Mouse (Mus musculus) gastrocnemius, postnatal 14 days (tissue): Measurements from ENCODE around the gene Mmp2. TPM values are rescaled to one million over a fixed set of nuclear protein-coding genes. Genes with fewer than 3 reads are reported as not detected.
A peak's percentile ranks its signal among the peaks of the same experiment; 100 is the strongest.

Experiments used
- DNase-seq: peaks from one replicate; pipeline ENCODE4 v3.0.0; 2021; ENCODE audit warnings: mixed read lengths
- intact Hi-C: fragments of 180-260 bp; cut with DNase I; formaldehyde crosslinking; loops from one replicate; pipeline ENCODE4 v1.15.1; 2025; ENCODE audit warnings: low total_unique reads
- total RNA-seq, 2 experiments: library from RNA; stranded (reverse); gene quantifications; 2 replicates each; pipeline ENCODE4 v1.2.3; 2021

Gene Mmp2
- total RNA-seq, 2 experiments from 2014 or later = 127 to 151 TPM

- intact Hi-C loops = no loop called here
- peak; percentile 57 for DNase-seq
Measured at GRCm38 (mm10) chr8:92834786-92835500, 7.9 kb downstream of the Mmp2 start.

DNA sequence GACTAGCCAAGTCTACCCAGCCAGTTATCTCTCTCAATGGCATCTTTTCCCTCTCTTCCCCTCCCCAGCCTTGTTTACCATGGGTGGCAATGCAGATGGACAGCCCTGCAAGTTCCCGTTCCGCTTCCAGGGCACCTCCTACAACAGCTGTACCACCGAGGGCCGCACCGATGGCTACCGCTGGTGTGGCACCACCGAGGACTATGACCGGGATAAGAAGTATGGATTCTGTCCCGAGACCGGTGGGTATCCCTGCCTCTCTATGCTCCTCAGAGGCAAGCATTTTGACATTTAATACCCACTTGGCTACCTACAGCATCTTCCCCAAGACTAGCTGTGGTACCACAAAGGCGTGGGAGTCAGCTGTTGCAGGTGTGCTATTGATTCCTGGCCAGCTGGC is 8.8 kb downstream of the Mmp2 start:
- intact Hi-C loops = no loop called here
- no peak for DNase-seq

DNA sequence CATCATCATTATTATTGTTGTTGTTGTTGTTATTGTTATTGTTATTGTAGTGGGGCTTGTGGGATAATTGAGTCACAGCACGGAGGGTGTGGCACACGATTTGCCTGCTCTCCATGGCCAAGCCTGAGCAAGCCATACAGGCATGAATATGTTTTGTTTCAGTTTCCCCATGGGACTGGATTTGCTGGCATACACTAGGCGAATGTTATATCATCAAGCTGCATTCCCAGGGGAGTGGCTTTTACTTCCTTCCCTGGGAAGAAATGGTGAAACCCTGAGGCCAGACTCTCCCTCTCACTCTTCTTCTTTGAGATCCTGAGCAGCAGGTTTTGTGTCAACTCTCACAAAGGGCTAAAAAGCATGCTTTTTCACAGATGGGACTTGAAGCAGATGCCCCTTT is 11.5 kb downstream of the Mmp2 start:
- intact Hi-C loops = no loop called here
- no peak for DNase-seq

- no peak for DNase-seq
- intact Hi-C loops = no loop called here
Measured at GRCm38 (mm10) chr8:92839161-92839560, 12.1 kb downstream of the Mmp2 start.

DNA sequence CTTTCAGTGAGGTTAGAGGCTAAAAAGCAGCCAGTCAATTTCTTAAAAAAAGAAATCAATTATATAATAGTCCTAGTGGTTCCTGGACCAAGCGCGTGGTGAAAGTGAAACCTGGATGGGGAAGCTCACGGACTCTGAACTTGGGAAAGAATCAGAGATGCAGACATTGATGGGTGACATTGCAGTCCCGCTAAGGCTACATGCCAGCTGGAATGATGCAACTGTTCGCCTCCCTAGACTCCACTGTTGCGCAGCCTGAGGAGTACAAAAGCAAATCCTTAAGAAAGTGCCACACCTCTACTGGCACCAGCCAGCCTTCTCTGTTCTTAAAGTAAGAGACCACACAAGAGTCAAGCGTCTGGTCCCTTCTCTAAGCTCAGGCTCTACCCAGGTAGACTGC is 12.8 kb downstream of the Mmp2 start:
- no peak for DNase-seq
- intact Hi-C loops = no loop called here

DNA sequence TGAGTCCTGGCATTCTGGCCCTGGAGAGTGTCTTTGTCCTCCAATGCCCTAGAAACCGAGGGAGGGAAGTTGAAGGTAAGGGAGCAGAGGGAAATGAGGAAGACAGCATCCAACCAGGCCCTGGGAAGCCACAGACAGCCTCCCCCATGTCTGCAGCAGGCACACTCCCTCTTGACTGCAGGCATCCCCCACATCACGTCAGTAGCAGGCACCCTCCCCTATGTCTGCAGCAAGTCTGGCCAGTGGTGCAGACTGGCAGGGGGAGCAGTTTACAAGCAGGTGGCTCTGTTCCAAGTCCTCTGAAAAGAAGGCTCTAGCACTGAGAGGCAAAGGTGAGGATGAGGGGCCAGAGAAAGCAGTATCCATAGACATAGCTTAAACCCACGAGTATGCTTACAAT is 19.6 kb downstream of the Mmp2 start:
- intact Hi-C loops = no loop called here

DNA sequence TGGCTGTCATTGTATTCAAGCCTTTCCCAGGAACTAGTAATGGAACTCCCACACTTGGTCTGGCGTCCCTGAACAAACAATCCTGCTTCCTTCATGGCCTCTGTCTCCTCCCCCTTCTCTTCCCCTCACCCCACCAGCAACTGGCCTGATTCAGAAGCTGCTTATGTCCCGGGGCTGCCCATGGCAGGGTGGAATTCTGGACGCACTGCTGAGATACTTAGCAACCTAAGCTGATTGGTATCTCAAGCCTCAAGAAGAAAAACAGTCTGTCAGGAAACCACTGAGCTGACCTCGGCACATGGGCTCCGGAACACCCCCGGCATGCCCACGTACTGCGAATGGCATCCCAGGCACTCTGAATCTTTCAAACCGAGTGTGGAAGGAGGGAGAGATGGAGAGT is 20.2 kb downstream of the Mmp2 start:
- DNase-seq = no peak
- intact Hi-C loops = no loop called here

More for the DNA sequence above, 19.6 kb downstream of the Mmp2 start:
- DNase-seq = no peak

- intact Hi-C loops = no loop called here
- DNase-seq = no peak
Measured at GRCm38 (mm10) chr8:92849261-92849660, 22.2 kb downstream of the Mmp2 start.

DNA sequence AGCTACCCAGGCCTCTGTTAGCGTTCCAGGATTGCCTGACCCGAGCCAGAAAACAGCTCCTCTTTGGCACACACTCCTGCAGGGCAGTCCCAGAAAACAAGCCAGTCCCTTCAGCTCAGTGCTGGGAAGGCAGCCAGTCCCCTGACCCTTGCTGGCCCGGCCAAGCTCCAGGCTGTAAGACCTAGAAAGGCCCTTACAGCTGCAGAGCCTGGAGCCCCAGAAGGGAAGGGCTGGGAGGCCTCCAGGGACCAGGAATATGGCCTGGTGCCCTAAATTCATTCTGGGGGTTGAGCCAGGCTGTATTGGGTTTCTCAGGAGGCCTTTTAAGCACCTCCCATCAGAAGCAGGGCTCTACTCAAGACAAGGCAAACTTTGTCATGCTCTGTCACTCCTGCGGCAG is 23.1 kb downstream of the Mmp2 start:
- peak; percentile 96 for DNase-seq
- intact Hi-C loops = no loop called here

DNA sequence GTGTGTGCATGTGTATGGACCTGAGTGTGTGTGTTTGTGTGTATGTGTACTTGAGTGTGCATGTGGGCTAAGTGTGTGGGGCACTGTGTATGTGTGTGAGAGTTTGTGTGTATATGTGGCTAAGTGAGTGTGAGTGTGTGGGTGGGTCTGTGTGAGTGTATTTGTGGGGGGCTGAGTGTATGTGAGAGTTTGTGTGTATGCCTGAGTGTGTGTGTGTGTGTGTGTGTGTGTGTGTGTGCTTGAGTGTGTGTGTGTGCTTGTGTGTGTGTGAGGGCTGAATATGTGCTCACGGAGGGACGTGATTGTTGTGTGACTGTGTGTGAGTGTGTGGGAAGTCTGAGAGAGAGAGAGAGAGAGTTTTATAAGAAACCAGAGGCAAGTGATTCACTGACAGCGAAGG is 24.3 kb downstream of the Mmp2 start:
- intact Hi-C loops = no loop called here
- no peak for DNase-seq

DNA sequence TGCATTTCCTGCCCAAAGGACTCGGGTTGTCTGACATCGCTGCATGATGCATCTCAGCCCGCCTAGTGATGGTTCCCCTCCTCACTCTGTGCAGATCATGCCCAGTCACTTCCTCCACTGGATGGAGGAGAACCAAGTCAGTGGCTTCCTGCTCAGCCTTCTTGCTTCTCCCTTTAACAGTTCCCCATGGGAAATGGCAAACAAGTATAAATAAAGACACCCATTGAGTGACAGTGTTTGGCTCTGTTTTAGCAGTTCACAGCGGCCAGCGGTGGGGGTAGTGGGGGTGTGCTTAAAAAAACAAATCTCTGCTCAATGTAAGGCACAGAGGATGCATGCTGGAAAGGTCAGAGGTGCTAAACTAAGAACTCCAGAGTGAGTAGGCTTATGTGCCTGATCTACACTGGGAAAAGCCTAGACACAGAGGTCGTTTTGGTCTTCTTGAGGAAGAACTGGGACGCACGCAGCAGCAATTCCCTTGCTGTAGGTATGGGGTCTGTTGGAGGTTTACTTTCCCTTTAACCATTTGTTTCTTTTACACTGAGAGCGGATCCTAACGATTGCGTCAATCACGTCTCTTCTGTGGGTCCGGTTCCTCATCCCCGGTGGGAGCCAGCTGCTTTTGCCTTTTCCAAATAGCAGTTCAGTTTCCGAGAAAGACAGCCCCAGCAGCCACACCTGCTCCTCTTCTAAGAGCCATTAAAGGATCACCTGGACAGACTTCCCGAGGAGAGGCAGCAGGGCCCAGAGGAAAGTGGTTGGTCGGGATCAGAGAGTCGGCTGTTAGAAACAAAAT is 26.3 kb downstream of the Mmp2 start:
- DNase-seq = no peak

DNA sequence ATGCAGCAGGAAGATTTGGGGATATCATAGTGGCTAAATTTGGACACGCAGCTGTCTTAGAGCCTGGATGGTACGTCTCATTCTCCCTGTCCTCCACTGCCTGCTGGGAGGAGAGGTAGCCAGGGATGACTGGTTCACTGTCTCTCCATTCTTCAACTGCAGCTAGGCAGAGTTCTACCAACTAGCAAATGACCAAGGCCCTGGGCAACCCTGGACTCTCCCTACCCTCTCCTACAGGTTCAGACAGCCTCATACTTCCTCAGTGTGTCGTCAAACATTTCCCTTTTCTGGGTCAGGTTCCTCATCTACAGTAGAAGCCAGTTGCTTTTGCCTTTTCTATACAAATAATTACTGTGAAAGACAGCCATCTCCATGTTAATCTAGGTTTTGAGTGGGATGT is 27.6 kb downstream of the Mmp2 start:
- intact Hi-C loops = no loop called here
- no peak for DNase-seq

More for the DNA sequence above, 26.3 kb downstream of the Mmp2 start:
- intact Hi-C loops = no loop called here

DNA sequence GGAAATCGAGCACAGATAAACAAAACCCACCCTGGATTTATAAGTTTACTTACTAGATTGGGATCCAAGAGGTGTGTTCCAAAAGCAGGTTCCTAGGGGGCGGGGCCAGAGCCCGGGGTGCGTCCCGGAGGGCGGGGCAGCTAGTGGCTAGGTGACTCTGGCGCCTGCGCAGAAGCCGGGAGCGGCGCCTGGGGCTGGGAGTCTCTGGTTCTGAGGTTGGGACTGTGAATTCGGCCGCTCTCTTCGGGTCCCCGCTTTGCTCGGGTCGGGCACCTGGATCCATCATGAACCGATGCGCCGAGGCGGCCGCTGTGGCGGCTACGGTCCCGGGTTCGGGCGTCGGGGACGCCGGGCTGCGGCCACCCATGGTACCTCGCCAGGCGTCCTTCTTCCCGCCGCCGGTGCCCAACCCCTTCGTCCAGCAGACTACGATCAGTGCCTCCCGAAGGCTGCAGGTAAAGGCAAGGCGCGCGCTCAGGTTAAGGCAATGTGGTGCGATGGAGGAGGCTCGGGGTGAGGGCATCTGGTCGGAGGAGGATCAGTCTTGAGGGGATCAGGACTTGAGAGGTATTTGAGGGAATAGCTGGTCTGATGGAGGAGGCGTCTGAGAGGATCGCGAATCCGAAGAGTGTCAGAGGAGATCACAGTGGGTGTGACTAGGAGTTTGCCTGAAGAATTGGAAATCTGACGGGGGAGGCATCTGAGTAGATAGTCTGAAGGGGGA is 28.2 kb downstream of the Mmp2 start, which contains the start of gene Lpcat2:
Gene Lpcat2, plus strand, starts transcription at position 169 of the 724 bp plus-strand sequence.
- peak; percentile 52 for DNase-seq
- intact Hi-C loops = no loop called here

DNA sequence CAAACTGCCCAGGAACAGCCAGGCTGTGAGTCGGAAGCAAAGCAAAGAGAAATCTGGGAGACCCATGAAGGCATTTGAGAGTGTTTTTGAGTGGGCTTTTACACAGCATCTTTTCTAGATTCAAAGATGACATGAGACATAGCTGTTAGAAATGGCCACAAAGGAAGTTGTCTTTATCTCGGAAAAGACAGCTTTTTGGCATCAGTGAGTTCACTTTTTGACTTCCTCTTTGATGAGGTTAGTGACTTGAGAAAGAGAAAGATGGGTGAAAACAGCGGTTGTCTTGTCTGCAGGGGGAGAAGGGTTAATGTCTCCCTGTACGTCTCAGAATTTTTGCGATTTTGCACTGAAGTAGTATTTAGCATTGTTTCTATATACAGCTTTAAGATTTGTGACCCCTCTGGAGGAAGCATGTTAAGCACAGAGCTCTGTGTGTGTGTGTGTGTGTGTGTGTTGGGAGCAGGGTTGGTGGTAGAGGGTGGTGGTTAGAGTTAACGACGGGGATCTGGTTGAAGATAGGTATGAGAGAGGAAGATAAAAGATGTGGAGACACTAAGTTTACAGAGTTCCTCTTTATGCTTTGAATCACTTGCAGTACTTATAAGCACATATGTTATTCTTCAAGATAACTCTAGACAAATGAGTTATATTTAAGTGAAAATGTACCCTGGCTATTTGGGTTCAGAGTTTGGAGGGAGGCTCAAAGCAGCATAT is 29.3 kb downstream of the Mmp2 start:
- intact Hi-C loops = no loop called here
- no peak for DNase-seq

GRCm38 (mm10) chr8:92858475-92859182 is 31.5 kb downstream of the Mmp2 start:
- DNase-seq = no peak

DNA sequence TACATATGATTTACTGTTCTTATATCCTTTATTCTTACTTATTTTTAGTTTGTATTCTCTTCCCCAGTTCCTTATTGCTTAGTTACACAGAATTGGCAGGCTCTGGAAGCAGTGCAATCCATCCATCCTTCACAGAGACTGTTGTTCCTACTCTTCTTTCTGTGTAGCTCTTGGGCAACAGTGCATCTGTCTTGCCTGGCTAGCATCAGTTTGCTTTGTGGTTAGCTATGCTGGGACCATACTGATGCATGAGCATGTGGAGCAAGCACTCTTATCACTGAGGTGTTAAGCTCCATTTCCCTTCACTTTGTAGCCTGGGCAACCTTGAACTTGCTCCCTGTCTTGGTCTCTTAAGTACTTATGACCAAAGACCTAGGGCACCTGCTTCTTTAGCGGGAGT is 34.9 kb downstream of the Mmp2 start:
- no peak for DNase-seq
- intact Hi-C loops = no loop called here

More at GRCm38 (mm10) chr8:92858475-92859182, 31.5 kb downstream of the Mmp2 start:
- intact Hi-C loops = no loop called here

- intact Hi-C loops = no loop called here
- DNase-seq = no peak
Measured at GRCm38 (mm10) chr8:92870281-92870680, 43.2 kb downstream of the Mmp2 start.

- intact Hi-C loops = no loop called here
- no peak for DNase-seq
Measured at GRCm38 (mm10) chr8:92872063-92872759, 45.1 kb downstream of the Mmp2 start.

DNA sequence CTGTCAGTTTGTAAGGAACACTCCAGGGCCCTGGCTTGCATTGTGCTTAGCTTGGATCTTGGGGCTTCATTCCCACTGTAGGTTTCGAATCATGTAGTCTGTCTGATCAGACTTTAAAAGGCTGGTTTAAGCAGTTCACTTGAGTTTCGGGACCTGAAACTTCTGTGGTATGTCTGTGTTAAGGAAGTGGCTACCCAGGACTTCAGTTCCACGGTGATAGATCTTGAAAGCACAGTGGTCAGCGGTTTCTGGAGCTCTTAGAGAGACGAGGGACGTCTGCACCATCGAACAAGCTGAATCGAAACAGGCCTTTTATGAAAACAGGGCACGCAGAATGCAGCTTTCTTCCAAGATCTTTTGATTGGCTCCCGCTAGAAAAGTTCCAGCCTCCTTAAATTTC is 48.7 kb downstream of the Mmp2 start:
- intact Hi-C loops = no loop called here
- no peak for DNase-seq
